Mouse (Mus musculus) erythroblast, embryonic 14.5 days (primary cell): ENCODE results near the gene Hmcn2.

Experiments
- GATA1 ChIP-seq: IDR thresholded peaks from 2 replicates; pipeline ENCODE4 v1.6.1; 2012; ENCODE audit warnings: low read length, inconsistent platforms, mixed read lengths
- TAL1 ChIP-seq: IDR thresholded peaks from 3 replicates; pipeline ENCODE4 v1.6.1; 2012; ENCODE audit warnings: low read length, inconsistent platforms, mixed read lengths

DNA sequence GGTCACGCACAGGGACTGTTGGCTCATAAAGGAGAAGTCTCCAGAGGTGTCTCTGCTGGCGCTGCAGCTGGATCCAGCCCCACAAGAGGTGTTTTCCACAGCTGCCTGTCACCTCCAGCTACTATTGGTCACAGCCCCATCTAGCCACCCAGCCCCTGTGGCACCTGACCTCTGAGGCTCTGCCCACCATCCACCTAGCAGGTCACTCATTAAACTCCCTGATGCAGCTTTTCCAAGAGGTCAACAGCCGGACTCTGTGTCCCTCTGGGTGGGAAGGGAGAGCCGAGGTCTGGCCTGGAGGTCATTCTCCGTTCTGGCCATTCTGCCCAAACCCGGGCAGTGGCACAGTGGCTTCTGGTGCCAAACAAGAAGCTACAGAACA is 150.3 kb downstream of the Hmcn2 start:
- TF ChIP-seq TAL1 = no peak
- TF ChIP-seq GATA1 = no peak
